Mouse (Mus musculus): Measurements from ENCODE around the gene Synrg. TPM values are rescaled to one million over a fixed set of nuclear protein-coding genes. Genes with fewer than 3 reads are reported as not detected.

Gene Synrg
- 5.8 and 7.4 TPM in 2 replicates for polyA plus RNA-seq (2012)

GRCm38 (mm10) chr11:83963991-83964921 lies at the start of gene Synrg:
Gene Synrg (plus strand): TSS chr11:83964428.

GRCm38 (mm10) chr11:83941950-83942840 lies 22.0 kb upstream of the Synrg start, which contains the start of gene Ddx52:
Gene Ddx52 (plus strand): TSS chr11:83942062.

GRCm38 (mm10) chr11:84069034-84069370 lies 104.8 kb downstream of the Synrg start, which contains the start of gene Dusp14:
Gene Dusp14 (minus strand): TSS chr11:84069261.

Other genes with a start within 250 kb of the Synrg start
- gene Wfdc21, start 217.5 kb upstream of the Synrg start, polyA plus RNA-seq (2012): 3.1 and 7.6 TPM in 2 replicates
- gene Heatr6, start 210.7 kb upstream of the Synrg start, polyA plus RNA-seq (2012): 6.7 and 7.6 TPM in 2 replicates
- gene Hnf1b, start 114.4 kb upstream of the Synrg start, polyA plus RNA-seq (2012): 0.55 TPM in 1 of 2 replicates, not detected in the other
- gene Ddx52, start 22.4 kb upstream of the Synrg start, polyA plus RNA-seq (2012): 2.1 and 2.6 TPM in 2 replicates
- 0.17 TPM in 1 of 2 replicates, not detected in the other for gene Dusp14, start 104.8 kb downstream of the Synrg start, polyA plus RNA-seq (2012)
- 2.3 and 2.6 TPM in 2 replicates for gene Tada2a, start 165.2 kb downstream of the Synrg start, polyA plus RNA-seq (2012)
- 7.2 and 8.2 TPM in 2 replicates for gene Acaca, start 165.2 kb downstream of the Synrg start, polyA plus RNA-seq (2012)
- not detected in 2 replicates for gene Gm11437, start 203.0 kb downstream of the Synrg start, polyA plus RNA-seq (2012)

Data from megakaryocyte-erythroid progenitor cell, adult 5 weeks (primary cell).